Mouse (Mus musculus) embryonic fibroblast, embryonic 13.5 days (primary cell): ENCODE results near the gene Adamts17. TPM values are rescaled to one million over a fixed set of nuclear protein-coding genes. Genes with fewer than 3 reads are reported as not detected.

Experiments used
- H3K27ac ChIP-seq: 2 replicates; pipeline ENCODE4 v1.5.1; 2012; ENCODE audit warnings: low read length, control low read depth, inconsistent platforms; ENCODE audit not compliant: insufficient read depth
- H3K4me1 ChIP-seq: 2 replicates; pipeline ENCODE4 v1.6.1; 2011; ENCODE audit warnings: low read length; ENCODE audit not compliant: control insufficient read depth, insufficient read depth
- H3K4me3 ChIP-seq: 2 replicates; pipeline ENCODE4 v1.5.1; 2011; ENCODE audit warnings: mild to moderate bottlenecking, control low read depth, low read length; ENCODE audit not compliant: insufficient read depth
- CTCF ChIP-seq: IDR thresholded peaks from 2 replicates; pipeline ENCODE4 v1.5.1; 2011; ENCODE audit warnings: mild to moderate bottlenecking, control low read depth, low read length, moderate library complexity, borderline replicate concordance; ENCODE audit not compliant: insufficient read depth
- POLR2A ChIP-seq: IDR thresholded peaks from 2 replicates; pipeline ENCODE4 v1.6.1; 2011; ENCODE audit warnings: low read depth, mild to moderate bottlenecking, control low read depth, low read length, moderate library complexity
- polyA plus RNA-seq: library from polyadenylated mRNA; stranded (reverse); fragments of >200 nt; gene quantifications from 2 replicates; pipeline ENCODE4 v1.2.4, GENCODE M21; 2011; ENCODE audit warnings: low read depth; ENCODE audit not compliant: missing spikeins, insufficient read length

Gene Adamts17
- polyA plus RNA-seq, 1 experiment: 1.3 TPM

DNA sequence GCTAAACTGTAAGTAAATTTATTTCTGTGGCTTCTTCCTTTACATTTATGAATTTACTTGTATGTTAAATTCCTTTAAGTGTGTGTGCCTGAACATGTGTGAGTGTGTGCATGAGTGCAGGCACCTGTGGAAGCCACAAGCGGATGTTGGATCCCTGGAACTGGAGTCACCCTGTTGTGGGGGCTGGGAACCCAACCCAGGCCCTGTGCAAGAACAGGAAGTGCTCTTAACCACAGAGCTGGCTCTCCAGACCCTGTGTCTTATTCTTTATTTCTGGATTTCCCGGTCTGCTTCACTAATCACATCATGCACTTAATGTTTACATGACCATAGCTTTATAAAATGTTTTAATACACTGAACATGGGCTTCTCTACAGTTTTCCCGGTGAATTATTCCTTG, 180.4 kb downstream of the Adamts17 start:
- Histone ChIP-seq H3K4me1 (peaks cover 3% of the 10 kb centered on the region), H3K4me3 (no peak overlapping the region), H3K27ac (no peak overlapping the region)
- no peak for TF ChIP-seq CTCF
- TF ChIP-seq POLR2A: no peak

GRCm38 (mm10) chr7:67026114-67027070, 186.9 kb downstream of the Adamts17 start:
- TF ChIP-seq POLR2A (no peak), CTCF (no peak)
- no peak overlapping the region for H3K4me3 ChIP-seq
- peak overlapping the region; percentile 62 for H3K27ac ChIP-seq
- peaks cover 20% of the 10 kb centered on the region for H3K4me1 ChIP-seq

GRCm38 (mm10) chr7:67027216-67027615, 187.7 kb downstream of the Adamts17 start:
- Histone ChIP-seq H3K4me1 (peaks cover 17% of the 10 kb centered on the region), H3K27ac (peak overlapping the region; percentile 62), H3K4me3 (no peak overlapping the region)
- no peak for TF ChIP-seq POLR2A
- TF ChIP-seq CTCF: no peak

- H3K4me3 ChIP-seq: no peak overlapping the region
- TF ChIP-seq CTCF: no peak
- no peak for TF ChIP-seq POLR2A
- peaks cover 17% of the 10 kb centered on the region for H3K4me1 ChIP-seq
- peak overlapping the region; percentile 62 for H3K27ac ChIP-seq
Measured at GRCm38 (mm10) chr7:67027696-67028095, 188.2 kb downstream of the Adamts17 start.

DNA sequence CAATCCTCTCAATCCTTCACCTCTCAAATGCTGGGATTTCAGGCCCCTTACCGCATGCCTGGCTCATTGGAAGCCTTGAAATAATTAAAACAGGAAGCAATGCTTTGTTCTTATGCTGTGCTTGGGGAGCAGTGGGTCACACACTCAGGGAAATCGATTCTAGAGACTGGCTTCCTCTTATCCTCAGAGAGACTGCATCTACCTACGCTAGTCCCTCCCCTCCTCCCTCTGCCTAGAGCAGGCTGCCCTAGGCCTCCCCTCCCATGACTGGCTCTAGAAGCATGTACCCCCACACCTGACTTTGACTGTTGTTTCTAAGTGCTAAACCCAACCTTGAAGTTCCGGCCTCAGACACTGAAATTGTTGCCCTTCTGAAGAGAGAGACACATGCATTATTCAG, 189.4 kb downstream of the Adamts17 start:
- H3K4me3 ChIP-seq: no peak overlapping the region
- peaks cover 17% of the 10 kb centered on the region for H3K4me1 ChIP-seq
- no peak for TF ChIP-seq CTCF
- TF ChIP-seq POLR2A: no peak
- no peak overlapping the region for H3K27ac ChIP-seq

DNA sequence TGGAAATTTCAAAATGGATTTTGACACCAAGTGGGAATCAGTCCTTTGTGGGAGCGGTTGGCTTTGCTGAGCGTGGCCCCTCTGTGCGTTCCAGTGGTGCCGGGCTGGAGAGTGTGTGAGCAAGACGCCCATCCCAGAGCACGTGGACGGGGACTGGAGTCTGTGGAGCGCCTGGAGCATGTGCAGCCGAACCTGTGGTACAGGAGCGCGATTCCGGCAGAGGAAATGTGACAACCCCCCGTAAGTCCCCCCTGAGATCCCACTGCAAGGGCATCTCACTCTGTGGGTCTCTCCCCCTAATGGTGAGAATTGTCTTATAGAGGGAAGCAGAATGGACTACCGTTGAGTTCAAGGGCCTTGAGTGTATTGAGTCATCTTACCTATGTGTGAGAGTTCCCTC, 189.9 kb downstream of the Adamts17 start:
- H3K4me1 ChIP-seq: peaks cover 17% of the 10 kb centered on the region
- no peak overlapping the region for H3K4me3 ChIP-seq
- H3K27ac ChIP-seq: no peak overlapping the region
- no peak for TF ChIP-seq POLR2A
- TF ChIP-seq CTCF: no peak

GRCm38 (mm10) chr7:67031284-67031683, 191.7 kb downstream of the Adamts17 start:
- Histone ChIP-seq H3K4me1 (peaks cover 13% of the 10 kb centered on the region), H3K4me3 (no peak overlapping the region), H3K27ac (no peak overlapping the region)
- TF ChIP-seq POLR2A: no peak
- TF ChIP-seq CTCF: no peak

- TF ChIP-seq CTCF (no peak), POLR2A (no peak)
- H3K27ac ChIP-seq: no peak overlapping the region
- no peak overlapping the region for H3K4me3 ChIP-seq
- H3K4me1 ChIP-seq: peaks cover 3% of the 10 kb centered on the region; the same call in 1 of the 2 replicates
Measured at GRCm38 (mm10) chr7:67032616-67033015, 193.1 kb downstream of the Adamts17 start.

DNA sequence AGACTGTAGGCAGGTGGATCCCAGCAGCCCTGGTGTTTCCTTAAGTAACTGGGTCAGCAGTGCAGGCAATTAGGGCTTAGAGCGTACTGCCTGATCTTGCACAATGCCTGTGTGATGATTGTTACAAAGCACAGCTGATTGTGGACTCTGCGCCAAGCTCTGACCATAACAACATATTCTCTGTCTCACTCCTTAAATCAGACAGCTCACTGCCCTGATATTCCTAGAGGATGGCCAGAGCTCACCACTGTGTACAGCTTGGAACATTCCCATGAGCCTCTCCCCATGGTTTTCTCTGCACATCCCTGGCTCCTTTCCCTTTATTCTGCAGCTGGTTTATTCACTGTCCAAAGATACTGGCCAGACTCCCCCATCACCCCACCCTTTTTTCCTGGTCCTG, 194.8 kb downstream of the Adamts17 start:
- TF ChIP-seq POLR2A (no peak), CTCF (no peak)
- Histone ChIP-seq H3K27ac (no peak overlapping the region), H3K4me3 (no peak overlapping the region), H3K4me1 (no peaks in the 10 kb centered on the region)

- H3K4me1 ChIP-seq: no peaks in the 10 kb centered on the region
- no peak overlapping the region for H3K4me3 ChIP-seq
- TF ChIP-seq CTCF (no peak), POLR2A (no peak)
- H3K27ac ChIP-seq: no peak overlapping the region
Measured at GRCm38 (mm10) chr7:67035246-67035645, 195.7 kb downstream of the Adamts17 start.
